Mouse (Mus musculus) myocyte (in vitro differentiated cells): ENCODE results near the gene Cfap221. TPM values are rescaled to one million over a fixed set of nuclear protein-coding genes. Genes with fewer than 3 reads are reported as not detected.

Source experiments
- H3K27me3 ChIP-seq: one replicate; pipeline ENCODE4 v1.6.1; 2011; ENCODE audit not compliant: control insufficient read depth, insufficient read depth, insufficient read length
- H3K36me3 ChIP-seq: one replicate; pipeline ENCODE4 v1.6.1; 2011; ENCODE audit not compliant: control insufficient read depth, insufficient read depth
- H3K4me2 ChIP-seq: one replicate; pipeline ENCODE4 v1.6.1; 2011; ENCODE audit warnings: low read depth, control low read depth
- H3K4me3 ChIP-seq: one replicate; pipeline ENCODE4 v1.5.1; 2011; ENCODE audit warnings: mild to moderate bottlenecking, control low read depth, moderate library complexity
- H3K79me2 ChIP-seq: one replicate; pipeline ENCODE4 v1.6.1; 2011; ENCODE audit not compliant: control insufficient read depth, insufficient read depth
- H3ac ChIP-seq: one replicate; pipeline ENCODE4 v1.6.1; 2011; ENCODE audit not compliant: control insufficient read depth, insufficient read length
- CEBPB ChIP-seq: IDR thresholded peaks from 2 replicates; pipeline ENCODE4 v1.6.1; 2011; ENCODE audit warnings: mild to moderate bottlenecking, moderate library complexity; ENCODE audit not compliant: poor library complexity, insufficient read depth, severe bottlenecking
- E2F4 ChIP-seq: IDR thresholded peaks from one replicate; pipeline ENCODE4 v1.6.1; 2011; ENCODE audit warnings: mild to moderate bottlenecking, control low read depth, moderate library complexity; ENCODE audit not compliant: insufficient read depth
- MAX ChIP-seq: IDR thresholded peaks from one replicate; pipeline ENCODE4 v1.6.1; 2011; ENCODE audit warnings: low read depth, mild to moderate bottlenecking, control low read depth
- MYOD1 ChIP-seq, 3 experiments: IDR thresholded peaks; one replicate each; pipeline ENCODE4 v1.6.1; 2011; ENCODE audit warnings: control low read depth in 2 of 3, low read depth in 2 of 3, mild to moderate bottlenecking in 2 of 3, moderate library complexity in 1 of 3; ENCODE audit not compliant: insufficient read length in 2 of 3, control insufficient read depth in 1 of 3
- MYOG ChIP-seq, 3 experiments: IDR thresholded peaks; one replicate each; pipeline ENCODE4 v1.6.1; 2011; ENCODE audit warnings: control low read depth in 2 of 3, low read depth in 2 of 3, mild to moderate bottlenecking in 2 of 3; ENCODE audit not compliant: insufficient read length in 2 of 3, control insufficient read depth in 1 of 3, insufficient read depth in 1 of 3
- POLR2A ChIP-seq: IDR thresholded peaks from one replicate; pipeline ENCODE4 v1.6.1; 2011; ENCODE audit warnings: low read depth, mild to moderate bottlenecking, control low read depth, moderate library complexity; ENCODE audit not compliant: insufficient read length
- POLR2AphosphoS2 ChIP-seq: IDR thresholded peaks from one replicate; pipeline ENCODE4 v1.6.1; 2011; ENCODE audit warnings: low read depth, control low read depth; ENCODE audit not compliant: insufficient read length
- REST ChIP-seq: IDR thresholded peaks from one replicate; pipeline ENCODE4 v1.6.1; 2011; ENCODE audit warnings: mild to moderate bottlenecking, control low read depth, moderate library complexity; ENCODE audit not compliant: insufficient read depth, insufficient read length
- SRF ChIP-seq: IDR thresholded peaks from one replicate; pipeline ENCODE4 v1.6.1; 2011; ENCODE audit warnings: low read depth; ENCODE audit not compliant: control insufficient read depth, insufficient read length
- TCF12 ChIP-seq: IDR thresholded peaks from one replicate; pipeline ENCODE4 v1.6.1; 2011; ENCODE audit warnings: mild to moderate bottlenecking, control low read depth; ENCODE audit not compliant: poor library complexity, insufficient read depth, severe bottlenecking
- TCF3 ChIP-seq: IDR thresholded peaks from one replicate; pipeline ENCODE4 v1.6.1; 2011; ENCODE audit warnings: low read depth, control low read depth; ENCODE audit not compliant: insufficient read length
- USF1 ChIP-seq: IDR thresholded peaks from one replicate; pipeline ENCODE4 v1.6.1; 2011; ENCODE audit warnings: low read depth, mild to moderate bottlenecking, control low read depth, moderate library complexity
- polyA plus RNA-seq: library from polyadenylated mRNA; unstranded; fragments of >200 nt; fragmentation: generic; extraction: Trizol; gene quantifications from one replicate; pipeline ENCODE4 v1.2.1, GENCODE M21; 2012; ENCODE audit warnings: missing spikeins

The Cfap221 gene
- polyA plus RNA-seq, 1 experiment: not detected

GRCm38 (mm10) chr1:119957716-119958222, 39.3 kb downstream of the Cfap221 start:
- TF ChIP-seq MYOD1 (IDR thresholded peaks at IDR 0.05; ENCODE audit: control insufficient read depth in 1 of 3, insufficient read length in 2 of 3, low read depth in 2 of 3): no peak
- TF ChIP-seq MAX: no peak
- TF ChIP-seq TCF3: no peak
- no peak for TF ChIP-seq E2F4
- no peak for TF ChIP-seq POLR2A
- no peak for TF ChIP-seq CEBPB
- TF ChIP-seq REST: no peak
- TF ChIP-seq USF1: no peak
- no peak for TF ChIP-seq SRF
- TF ChIP-seq POLR2AphosphoS2: no peak
- peaks cover 28% of the 10 kb centered on the region for H3K27me3 ChIP-seq
- no peak overlapping the region for H3K4me3 ChIP-seq
- H3ac ChIP-seq: no peak overlapping the region
- H3K4me2 ChIP-seq: no peak overlapping the region
- H3K79me2 ChIP-seq: no peaks in the 10 kb centered on the region
- H3K36me3 ChIP-seq: no peaks in the 10 kb centered on the region

- Histone ChIP-seq H3K27me3 (peaks cover 20% of the 10 kb centered on the region), H3K4me2 (no peak overlapping the region), H3K4me3 (no peak overlapping the region), H3K36me3 (no peaks in the 10 kb centered on the region), H3K79me2 (no peaks in the 10 kb centered on the region), H3ac (no peak overlapping the region)
- TF ChIP-seq E2F4 (no peak), TCF3 (no peak), CEBPB (no peak), MAX (no peak), POLR2AphosphoS2 (no peak), SRF (no peak), POLR2A (no peak), USF1 (no peak), MYOG (IDR thresholded peaks at IDR 0.05; ENCODE audit: control insufficient read depth in 1 of 3, insufficient read depth in 1 of 3, insufficient read length in 2 of 3, low read depth in 2 of 3) (no peak), MYOD1 (IDR thresholded peaks at IDR 0.05; ENCODE audit: control insufficient read depth in 1 of 3, insufficient read length in 2 of 3, low read depth in 2 of 3) (no peak), REST (no peak), TCF12 (no peak)
These were observed 42.4 kb downstream of the Cfap221 start for GRCm38 (mm10) chr1:119954680-119955079.

GRCm38 (mm10) chr1:119953456-119953855, 43.6 kb downstream of the Cfap221 start:
- no peaks in the 10 kb centered on the region for H3K36me3 ChIP-seq
- TF ChIP-seq E2F4 (no peak), MAX (no peak), TCF3 (no peak), TCF12 (no peak), MYOG (IDR thresholded peaks at IDR 0.05; ENCODE audit: control insufficient read depth in 1 of 3, insufficient read depth in 1 of 3, insufficient read length in 2 of 3, low read depth in 2 of 3) (no peak), CEBPB (no peak), SRF (no peak), POLR2AphosphoS2 (no peak), MYOD1 (IDR thresholded peaks at IDR 0.05; ENCODE audit: control insufficient read depth in 1 of 3, insufficient read length in 2 of 3, low read depth in 2 of 3) (no peak), REST (no peak), USF1 (no peak), POLR2A (no peak)
- H3K79me2 ChIP-seq: no peaks in the 10 kb centered on the region
- H3K27me3 ChIP-seq: peaks cover 22% of the 10 kb centered on the region
- no peak overlapping the region for H3K4me2 ChIP-seq
- no peak overlapping the region for H3ac ChIP-seq
- H3K4me3 ChIP-seq: no peak overlapping the region

- Histone ChIP-seq H3K4me3 (no peak overlapping the region), H3ac (no peak overlapping the region), H3K4me2 (no peak overlapping the region), H3K79me2 (no peaks in the 10 kb centered on the region), H3K36me3 (no peaks in the 10 kb centered on the region), H3K27me3 (peaks cover 31% of the 10 kb centered on the region)
- TF ChIP-seq CEBPB (no peak), E2F4 (no peak), POLR2AphosphoS2 (no peak), MYOG (IDR thresholded peaks at IDR 0.05; ENCODE audit: control insufficient read depth in 1 of 3, insufficient read depth in 1 of 3, insufficient read length in 2 of 3, low read depth in 2 of 3) (no peak), TCF12 (no peak), MAX (no peak), MYOD1 (IDR thresholded peaks at IDR 0.05; ENCODE audit: control insufficient read depth in 1 of 3, insufficient read length in 2 of 3, low read depth in 2 of 3) (no peak), REST (no peak), SRF (no peak), USF1 (no peak), POLR2A (no peak)
These were observed 46.9 kb downstream of the Cfap221 start for GRCm38 (mm10) chr1:119950086-119950485.
